Mouse (Mus musculus) kidney, adult 8-10 months (tissue): ENCODE data around the gene Helt.
"Not testable (repeated sequence)": the region's sequence is repeated elsewhere in the genome, so short reads cannot be mapped to it uniquely, and the experiment has no call there.

Source experiments
- DNase-seq, 2 experiments: peaks; one replicate each; pipeline ENCODE4 v3.0.0; 2022

The Helt gene

DNA sequence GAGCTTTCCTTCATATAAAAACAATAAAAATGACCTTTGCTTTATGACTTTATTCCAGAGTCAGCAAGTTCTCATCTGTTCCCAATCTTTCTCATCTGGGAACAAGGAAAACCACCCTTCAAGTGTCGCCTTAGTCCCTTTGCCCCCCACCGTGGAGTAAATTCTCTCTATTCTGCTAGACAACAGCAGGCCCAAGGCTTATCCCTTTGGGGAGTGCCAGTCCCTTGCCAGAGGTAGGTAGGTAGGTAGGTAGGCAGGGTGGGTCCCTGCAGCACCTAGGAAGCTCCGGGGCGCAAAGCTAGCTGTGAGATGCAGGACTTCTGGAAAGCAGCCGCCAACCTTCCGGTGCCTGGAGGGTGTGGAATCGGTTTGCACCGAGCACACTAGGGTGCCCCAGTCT is 1.5 kb upstream of the Helt start:
- no peak for DNase-seq

DNA sequence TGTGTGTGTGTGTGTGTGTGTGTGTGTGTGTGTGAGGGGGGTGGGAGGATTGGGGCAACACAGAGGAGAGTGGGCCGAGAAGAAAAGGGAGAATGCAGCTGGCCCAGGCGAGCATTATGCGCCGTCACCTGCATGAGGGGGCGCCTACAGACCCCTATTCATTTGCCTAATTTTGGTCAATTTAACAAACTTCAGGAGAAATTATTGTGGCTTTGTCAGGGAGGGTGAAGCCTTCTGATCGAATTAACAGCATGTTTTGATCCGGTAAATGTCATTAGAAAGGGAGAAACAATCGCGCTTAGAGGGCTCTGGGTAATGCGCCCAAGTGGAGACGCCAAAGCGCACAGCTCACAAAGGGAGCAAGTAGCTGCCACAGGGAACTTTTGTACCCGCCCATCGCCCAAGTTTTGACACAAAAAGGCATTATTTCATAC is 647 bp upstream of the Helt start:
- no peak for DNase-seq

DNA sequence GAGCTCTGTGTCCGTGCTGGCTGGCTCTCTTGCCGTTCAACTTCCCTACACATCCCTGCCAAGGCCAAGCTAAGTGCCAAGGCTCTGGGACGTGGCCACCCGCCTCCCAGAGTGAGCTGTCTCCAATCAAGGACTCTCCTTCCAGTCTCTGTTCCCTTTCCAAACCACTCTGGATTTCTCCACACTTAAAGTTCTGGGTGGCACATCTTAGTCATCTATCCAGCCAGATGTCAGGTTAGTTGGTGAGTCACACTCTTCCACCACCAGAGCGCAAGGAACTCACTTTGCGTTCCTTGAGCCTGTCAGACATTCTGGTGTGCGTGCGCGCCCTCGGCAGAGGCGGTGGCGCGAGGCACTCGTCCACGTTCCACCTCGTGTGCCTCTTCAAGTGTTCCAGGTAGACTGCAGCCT is 725 bp downstream of the Helt start:
- no peak for DNase-seq

DNA sequence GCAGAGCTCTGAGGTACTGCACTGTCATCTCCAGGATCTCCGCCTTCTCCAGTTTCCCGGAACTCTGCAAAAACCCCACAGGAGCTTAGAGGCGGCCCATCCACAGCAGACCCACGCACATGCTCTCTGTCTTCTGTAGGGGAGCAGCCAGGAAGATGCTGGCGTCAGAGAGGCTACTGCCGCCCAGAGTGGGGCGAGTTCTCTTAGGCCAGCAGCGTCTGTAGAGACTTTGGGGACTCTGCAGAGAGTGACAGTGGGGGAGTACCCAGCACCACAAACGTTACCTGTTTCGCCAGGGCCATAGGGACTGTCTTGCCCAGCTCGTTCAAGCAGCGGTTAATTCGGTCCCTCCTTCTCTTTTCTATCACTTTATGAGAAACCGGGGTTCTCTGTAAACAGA is 1.3 kb downstream of the Helt start:
- DNase-seq, result no peak

DNA sequence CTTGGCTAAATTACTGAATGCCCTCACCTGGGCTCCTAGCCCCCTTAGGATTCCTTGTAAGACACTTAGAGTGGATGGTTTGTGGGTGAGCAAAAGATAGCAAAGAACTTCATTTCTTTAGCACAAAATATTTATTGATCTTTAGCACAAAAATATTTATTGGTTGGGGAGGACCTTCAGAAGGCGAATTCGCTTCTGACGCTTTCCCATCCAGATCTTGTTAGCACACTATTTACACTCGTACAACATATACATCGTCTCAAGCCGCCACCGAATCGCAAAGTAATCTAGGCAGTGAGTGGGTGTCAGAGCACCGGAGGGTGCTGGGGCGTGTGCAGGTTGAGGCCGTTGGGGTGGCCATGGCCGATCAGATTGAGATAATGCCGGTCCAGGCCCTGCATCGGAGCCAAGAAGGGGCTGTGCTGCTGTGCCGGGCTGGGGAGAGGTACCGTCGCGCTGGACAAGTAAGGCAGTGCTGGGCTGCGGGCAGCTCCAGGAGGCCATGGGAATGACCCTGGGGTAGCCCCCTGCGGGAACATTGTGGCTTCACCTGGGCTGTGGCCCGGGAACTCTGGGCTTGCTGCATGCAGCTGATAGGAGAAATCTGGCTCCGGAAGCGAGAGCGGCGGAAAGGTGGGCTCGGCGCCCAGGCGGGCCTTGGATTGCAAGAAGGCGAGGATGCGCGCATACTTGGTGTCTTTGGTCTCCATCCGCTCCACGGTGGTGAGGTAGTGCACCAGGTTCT is 2.4 kb downstream of the Helt start:
- DNase-seq, result no peak

DNA sequence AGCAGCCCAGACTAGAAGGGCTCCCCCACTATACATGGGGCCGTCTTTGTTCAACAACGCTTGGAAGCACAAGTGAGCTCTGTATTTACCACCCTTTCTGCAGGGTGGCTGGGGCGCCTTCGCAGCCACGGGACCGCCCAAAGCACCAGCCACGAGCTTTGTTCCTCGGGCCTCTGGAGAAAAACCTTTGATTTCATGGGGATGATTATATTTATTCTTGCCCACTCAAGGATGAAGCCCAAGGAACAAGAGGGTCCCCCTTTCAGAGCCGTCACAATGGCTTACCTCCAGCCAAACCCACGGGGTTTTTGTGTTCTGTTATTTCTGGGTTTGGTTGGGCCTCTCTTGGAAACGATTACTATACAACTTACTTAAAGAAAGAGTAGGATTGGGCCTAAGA is 5.2 kb downstream of the Helt start:
- no peak for DNase-seq

DNA sequence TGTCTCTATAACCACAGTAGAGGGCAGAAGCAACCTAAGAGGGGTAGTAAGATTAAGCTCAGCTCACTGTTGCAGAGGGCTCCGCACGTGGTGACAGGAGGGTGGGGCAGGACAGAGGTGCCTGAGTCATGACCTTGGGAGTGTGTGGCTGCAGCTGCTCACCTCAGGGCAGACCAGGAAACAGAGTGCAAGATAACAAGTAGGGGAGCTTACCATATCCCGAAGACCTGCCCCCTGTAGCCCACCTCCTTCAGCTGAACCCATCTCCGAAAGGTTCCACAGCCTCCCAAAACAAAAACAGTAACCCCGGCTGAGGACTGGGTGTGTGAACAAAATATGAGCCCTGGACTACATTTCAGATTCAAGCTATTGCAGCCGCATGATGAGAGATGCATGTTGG is 6.5 kb downstream of the Helt start:
- DNase-seq, result no peak

DNA sequence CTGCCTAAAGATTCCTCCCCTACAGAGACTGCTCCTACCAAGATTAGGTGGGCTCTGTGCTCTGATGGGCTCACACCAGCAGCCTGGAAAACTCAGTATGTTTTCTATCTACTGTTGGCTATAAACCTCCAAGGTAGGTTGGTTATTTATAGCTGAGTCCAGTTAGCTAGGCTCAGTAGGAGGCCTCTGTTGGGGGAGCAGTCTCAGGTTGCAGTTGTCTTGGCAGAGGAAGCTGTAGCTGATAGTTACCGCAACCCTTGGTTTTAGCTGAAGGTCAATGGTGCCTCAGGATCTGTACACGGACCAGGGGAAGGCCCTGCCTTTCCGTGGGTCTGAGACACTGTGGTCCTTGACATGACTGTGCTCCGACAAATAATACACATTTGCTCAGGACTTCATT is 8.5 kb downstream of the Helt start:
- peak in 1 of 2 experiments; percentile 8 for DNase-seq

DNA sequence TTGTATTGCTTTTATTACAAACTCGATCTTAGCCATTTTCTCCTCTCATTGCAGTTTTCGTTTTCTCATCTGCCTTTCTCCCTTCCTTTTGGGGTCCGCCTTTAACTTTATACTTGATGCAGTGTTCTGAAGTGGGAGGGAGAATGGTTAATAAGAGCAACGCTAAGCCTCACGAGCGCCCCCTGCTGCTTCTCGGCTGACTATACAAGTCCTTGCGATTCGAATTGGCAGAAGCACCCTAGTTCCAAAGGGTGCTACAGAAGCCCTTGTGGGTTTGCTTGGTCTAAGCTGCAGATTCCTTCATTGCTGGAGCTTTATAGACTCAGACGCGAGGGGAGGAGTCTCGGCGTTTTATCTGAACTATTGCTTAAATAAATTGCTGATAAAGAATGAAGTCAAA is 12.9 kb downstream of the Helt start:
- peak; percentile 48 to 71 for DNase-seq

DNA sequence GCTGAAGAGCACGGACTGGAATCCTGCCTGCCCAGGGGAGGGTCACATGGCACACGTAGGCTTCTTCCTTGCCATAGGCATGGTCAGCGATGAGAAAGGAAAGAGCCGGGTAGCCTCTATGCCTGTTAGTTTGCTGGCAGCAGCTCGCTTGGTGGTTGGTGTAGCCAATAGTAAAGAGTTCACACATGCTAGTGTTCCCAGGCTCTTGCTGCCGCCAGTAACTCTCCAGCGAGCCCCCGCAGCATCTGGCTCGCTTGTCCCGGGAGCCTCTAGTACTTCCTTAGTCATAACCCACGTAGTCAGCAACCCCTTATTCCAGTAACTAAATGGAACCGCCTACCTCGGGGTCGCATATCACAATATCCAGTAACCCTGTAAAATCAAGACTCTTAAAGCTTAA is 17.5 kb downstream of the Helt start:
- no peak for DNase-seq

DNA sequence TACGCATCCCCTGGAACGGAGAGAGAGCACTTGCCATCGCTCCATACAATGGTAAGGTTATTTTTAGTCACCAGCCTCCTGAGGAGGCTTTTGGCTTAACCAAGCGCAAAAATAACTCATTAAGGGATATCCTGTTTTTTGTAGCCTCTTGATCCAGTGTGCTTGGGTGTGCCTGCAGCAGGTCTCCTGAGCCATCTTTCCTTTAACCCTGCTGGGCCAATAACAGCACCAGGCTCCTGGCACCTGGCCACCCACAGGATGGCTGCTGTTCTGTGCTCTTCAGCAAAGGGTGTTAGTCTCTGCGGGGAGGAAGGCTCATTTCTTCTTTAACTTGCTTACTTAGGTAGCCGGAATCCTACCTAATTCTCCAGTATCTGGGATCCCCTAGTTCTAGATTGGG is 23.7 kb downstream of the Helt start:
- DNase-seq, result peak; percentile 3 to 10

DNA sequence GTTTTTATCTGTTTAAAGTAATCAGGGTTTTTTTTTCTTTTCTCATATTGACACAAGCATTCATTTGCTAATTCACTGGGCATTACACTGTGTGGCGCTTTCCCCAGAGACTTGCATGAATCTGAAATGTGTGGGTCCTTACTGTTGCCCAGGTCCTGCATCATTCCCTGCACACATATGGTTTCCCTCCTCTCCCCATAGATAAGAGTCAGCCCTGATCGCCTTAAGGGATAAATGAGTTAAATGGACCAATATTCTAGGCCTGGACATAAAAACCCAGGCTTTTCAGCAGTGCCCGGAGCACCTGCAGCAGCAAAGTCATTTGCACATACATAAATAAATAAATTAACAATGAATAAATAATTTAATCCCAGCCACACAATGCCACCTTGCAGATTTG is 24.3 kb downstream of the Helt start:
- DNase-seq, result no peak

DNA sequence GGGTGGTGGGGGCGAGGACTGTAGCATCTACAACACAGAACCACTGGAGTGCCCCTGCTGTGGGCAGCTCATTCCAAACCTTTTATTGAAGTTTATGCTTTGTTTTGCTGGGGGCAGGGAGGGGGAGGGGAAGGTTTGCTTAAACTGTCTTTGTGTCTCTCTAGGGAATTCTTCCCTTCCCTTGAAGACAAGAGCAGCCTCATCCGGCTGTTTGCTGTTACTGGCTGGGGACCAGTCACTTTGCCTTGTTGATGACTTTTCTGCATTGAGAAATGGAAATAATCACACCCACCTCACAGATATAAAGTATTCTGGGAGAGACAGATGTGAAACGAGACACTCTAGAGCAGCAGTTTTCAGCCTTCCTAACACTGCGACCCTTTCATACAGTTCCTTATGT is 27.7 kb downstream of the Helt start:
- DNase-seq, result no peak

DNA sequence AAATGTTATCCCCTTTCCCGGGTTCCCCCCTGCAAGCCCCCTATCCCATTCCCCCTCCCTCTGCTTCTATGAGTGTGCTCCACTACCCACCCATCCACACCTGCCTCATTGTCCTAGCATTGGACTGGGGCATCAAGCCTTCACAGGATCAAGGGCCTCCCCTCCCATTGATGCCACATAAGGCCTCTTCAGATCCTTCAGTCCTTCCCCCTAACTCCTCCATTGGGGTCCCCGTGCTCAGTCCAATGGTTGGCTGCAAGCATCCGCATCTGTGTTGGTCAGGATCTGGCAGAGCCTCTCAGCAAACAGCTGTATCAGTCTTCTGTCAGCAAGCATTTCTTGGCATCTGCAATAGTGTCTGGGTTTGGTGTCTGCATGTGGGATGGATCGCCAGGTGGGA is 30.3 kb downstream of the Helt start:
- not testable (repeated sequence) for DNase-seq

DNA sequence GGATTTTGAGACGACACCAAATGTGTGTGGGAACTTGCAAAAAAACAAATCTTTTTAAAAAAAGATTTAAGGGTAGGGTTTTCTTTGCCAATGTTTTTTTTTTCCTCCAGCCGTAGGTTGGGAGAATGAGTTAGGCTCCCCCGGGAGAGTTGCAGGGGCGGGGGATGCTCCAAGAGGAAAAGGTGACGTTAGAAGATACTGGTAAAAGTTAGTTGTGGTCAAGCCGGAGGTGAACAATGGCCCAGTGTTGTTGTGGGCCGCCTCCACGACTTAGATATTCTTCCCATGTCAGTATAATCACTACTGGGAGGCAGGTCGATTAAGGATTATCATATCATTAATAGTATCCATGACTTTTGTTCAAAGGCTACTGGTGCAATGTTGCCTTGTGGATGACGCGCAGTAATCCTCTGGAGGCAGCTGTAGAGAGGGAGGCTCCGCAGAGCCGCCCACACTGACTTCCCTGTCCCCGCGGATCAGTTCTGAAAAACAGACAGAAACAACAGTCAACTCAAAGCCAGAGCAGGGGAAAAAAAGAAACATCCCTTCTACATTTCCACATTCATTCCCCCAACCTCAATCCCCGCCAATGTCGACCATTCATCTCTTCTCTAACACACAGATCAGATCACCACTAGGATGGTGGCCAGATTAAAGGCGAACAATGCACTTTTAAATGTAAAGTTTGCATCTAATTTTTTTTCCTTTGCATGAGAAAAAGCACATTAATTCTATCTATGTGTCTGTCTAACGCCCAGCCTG is 36.4 kb downstream of the Helt start:
- DNase-seq, result no peak

DNA sequence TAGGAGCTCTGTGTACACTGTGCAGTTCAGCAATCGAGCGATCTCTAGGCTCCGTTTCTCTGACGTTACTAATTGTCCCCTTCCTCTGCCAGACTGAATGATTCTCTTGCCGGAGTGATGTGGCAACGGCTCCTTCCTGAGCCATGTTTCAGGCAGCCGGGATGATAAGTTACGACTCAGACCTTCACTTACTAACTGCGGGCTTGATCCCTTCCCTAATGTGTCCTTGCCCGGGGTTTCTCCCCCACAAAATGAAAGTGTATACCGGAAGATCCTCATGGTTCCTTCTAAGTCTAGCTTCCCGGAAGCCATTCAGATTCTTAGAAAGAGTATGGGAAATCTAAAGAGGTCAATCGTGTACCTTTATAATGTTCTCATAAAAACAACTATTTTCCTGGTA is 42.0 kb downstream of the Helt start:
- no peak for DNase-seq

DNA sequence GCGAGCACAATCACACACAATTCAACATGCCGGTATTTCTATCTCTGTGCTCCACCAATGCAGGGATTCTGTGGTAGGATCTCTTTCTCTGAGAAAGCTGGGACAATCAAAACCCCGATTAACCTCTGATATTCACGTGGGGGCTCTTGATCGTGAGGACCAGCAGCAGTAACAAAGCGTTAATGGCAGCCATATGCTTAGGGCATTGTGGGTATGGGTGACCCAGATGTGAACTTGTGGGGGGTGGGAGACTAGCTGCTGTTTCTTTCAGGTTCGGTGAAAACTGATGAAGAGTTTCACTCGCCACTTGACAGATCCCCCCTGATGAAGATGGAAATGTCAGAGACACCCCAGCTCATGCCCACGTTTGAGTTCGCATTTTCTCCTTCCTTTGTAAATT is 42.9 kb downstream of the Helt start:
- no peak for DNase-seq

DNA sequence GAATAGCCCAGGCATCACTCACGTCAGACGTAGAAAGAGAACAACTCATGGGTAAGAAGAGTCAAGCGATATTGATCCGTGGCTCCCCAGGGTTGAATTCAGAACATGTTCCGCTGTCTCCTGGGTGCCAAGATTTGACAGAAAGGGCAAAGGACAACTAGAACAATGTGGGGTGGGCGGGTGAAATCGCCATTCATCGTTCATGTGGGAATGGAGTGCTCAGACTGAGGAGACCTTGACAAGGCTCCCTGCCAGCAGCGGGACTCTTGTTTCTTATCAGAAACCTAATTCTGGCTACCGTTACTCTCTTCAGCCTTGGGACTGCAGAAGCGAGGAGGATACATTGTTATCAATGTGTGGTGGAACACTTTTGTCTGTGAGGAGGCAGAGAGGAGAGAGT is 48.1 kb downstream of the Helt start:
- DNase-seq, result no peak

DNA sequence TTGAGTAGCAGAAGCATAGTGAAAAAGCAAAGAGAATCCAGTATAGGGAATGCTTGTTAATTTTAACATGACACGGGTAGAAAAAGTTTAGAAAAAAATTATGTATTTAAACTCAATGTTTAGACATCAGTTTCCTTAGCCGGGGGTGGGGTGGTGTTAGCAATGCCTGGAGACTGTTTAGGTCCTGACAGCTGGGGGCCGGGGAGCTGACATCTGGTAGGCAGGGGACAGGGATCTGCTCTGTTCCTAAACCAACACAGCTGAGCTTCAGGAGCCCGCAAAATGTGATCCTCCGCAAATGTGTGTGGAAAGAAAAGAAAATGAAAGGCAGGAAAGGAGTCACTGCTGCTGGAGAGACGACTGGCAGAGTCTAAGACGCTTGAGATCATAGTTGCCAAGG is 51.5 kb downstream of the Helt start:
- DNase-seq, result no peak
